Mouse (Mus musculus) forebrain, embryonic 15.5 days (tissue): ENCODE data around the gene Rnf144b. TPM values are rescaled to one million over a fixed set of nuclear protein-coding genes. Genes with fewer than 3 reads are reported as not detected.

ENCODE experiments used
- ATAC-seq: fragments of 200-750 bp; cut with Nextera tagmentation; replicated peaks from 2 replicates; pipeline ENCODE4 v1.8.0; 2017; ENCODE audit warnings: mild to moderate bottlenecking, moderate TSS enrichment, moderate library complexity
- H3K27ac ChIP-seq: fragments of 300-500 bp; sonication (generic); replicated peaks from 2 replicates; pipeline ENCODE4 v1.5.1; 2015; ENCODE audit warnings: mild to moderate bottlenecking, inconsistent platforms
- H3K27me3 ChIP-seq: fragments of 300-500 bp; sonication (generic); 2 replicates; pipeline ENCODE4 v1.6.1; 2015; ENCODE audit warnings: inconsistent platforms
- H3K36me3 ChIP-seq: fragments of 300-500 bp; sonication (generic); 2 replicates; pipeline ENCODE4 v1.6.1; 2015; ENCODE audit warnings: mild to moderate bottlenecking, inconsistent platforms
- H3K4me1 ChIP-seq: fragments of 300-500 bp; sonication (generic); 2 replicates; pipeline ENCODE4 v1.6.1; 2015; ENCODE audit warnings: inconsistent platforms
- H3K4me2 ChIP-seq: fragments of 300-500 bp; sonication (generic); replicated peaks from 2 replicates; pipeline ENCODE4 v1.6.1; 2015; ENCODE audit warnings: mild to moderate bottlenecking, inconsistent platforms
- H3K4me3 ChIP-seq: fragments of 300-500 bp; sonication (generic); 2 replicates; pipeline ENCODE4 v1.5.1; 2015; ENCODE audit warnings: mild to moderate bottlenecking, inconsistent platforms
- H3K9ac ChIP-seq: fragments of 300-500 bp; sonication (generic); replicated peaks from 2 replicates; pipeline ENCODE4 v1.6.1; 2015; ENCODE audit warnings: mild to moderate bottlenecking, inconsistent platforms
- H3K9me3 ChIP-seq: fragments of 300-500 bp; sonication (generic); 2 replicates; pipeline ENCODE4 v1.6.1; 2016; ENCODE audit warnings: inconsistent platforms
- WGBS: fragments of 180-500 bp; shearing (Covaris S2); methylation state at CpG from one replicate; pipeline ENCODE4 v1.1.7; 2015; ENCODE audit warnings: mixed read lengths; 5-methylcytosine and 5-hydroxymethylcytosine counted together
- polyA plus RNA-seq: library from polyadenylated mRNA; unstranded; fragments of >200 nt; fragmentation: Nextera tagmentation; extraction: Ambion mirVana; gene quantifications from 2 replicates; pipeline ENCODE4 v1.2.1, GENCODE M21; 2015

Gene Rnf144b
- polyA plus RNA-seq, 1 experiment from 2014 or later: 0.37 TPM

DNA sequence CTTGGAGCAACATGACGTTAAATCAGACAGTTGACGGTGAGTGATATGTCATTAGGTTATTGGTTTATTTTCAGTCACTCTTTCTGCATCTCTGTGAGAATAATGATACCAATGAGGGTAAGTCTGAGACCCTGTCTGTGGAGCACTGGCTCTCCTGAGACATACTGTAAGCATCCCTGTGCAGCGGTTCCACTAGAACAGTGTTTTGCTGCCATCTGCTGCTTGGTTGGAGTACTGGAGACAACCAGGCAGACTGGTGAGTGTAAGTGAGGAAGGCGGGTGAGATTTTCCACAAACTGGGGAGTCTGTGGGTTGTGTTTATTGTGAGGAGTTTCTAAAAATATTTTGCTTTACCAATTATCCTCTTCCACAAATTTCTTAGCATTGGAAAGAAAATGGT is 166.0 kb downstream of the Rnf144b start:
- H3K27ac ChIP-seq: no peak overlapping the region

GRCm38 (mm10) chr13:47296465-47296864 is 174.0 kb downstream of the Rnf144b start:
- no peaks in the 10 kb centered on the region for H3K27me3 ChIP-seq
- no peaks in the 10 kb centered on the region for H3K9me3 ChIP-seq
- ATAC-seq: no peak
- WGBS: 49% methylated on average over 8 of the region's 8 CpGs
- H3K36me3 ChIP-seq: no peaks in the 10 kb centered on the region
- H3K4me1 ChIP-seq: 0 out of 2 replicates have a peak, but pooled peaks cover 7% of the 10 kb centered on the region
- H3K9ac ChIP-seq: no peak overlapping the region
- H3K27ac ChIP-seq: no peak overlapping the region
- no peak overlapping the region for H3K4me2 ChIP-seq
- no peak overlapping the region for H3K4me3 ChIP-seq

More for the DNA sequence above, 166.0 kb downstream of the Rnf144b start:
- peak; percentile 91 for ATAC-seq
- Histone ChIP-seq H3K4me1 (no peaks in the 10 kb centered on the region), H3K4me2 (no peak overlapping the region), H3K9me3 (no peaks in the 10 kb centered on the region), H3K36me3 (no peaks in the 10 kb centered on the region), H3K27me3 (no peaks in the 10 kb centered on the region), H3K4me3 (no peak overlapping the region), H3K9ac (no peak overlapping the region)
- 42% methylated on average over 4 of the region's 4 CpGs for WGBS

Other genes with a start within 250 kb of the Rnf144b start
- gene Kif13a, start 192.8 kb upstream of the Rnf144b start, polyA plus RNA-seq: 7.5 and 11.4 TPM in 2 replicates
- 14.1 and 15.0 TPM in 2 replicates for gene Nhlrc1, start 107.8 kb upstream of the Rnf144b start, polyA plus RNA-seq
- gene Kdm1b, start 79.2 kb upstream of the Rnf144b start, polyA plus RNA-seq: 21.8 and 22.3 TPM in 2 replicates
- gene Tpmt, start 77.9 kb upstream of the Rnf144b start, polyA plus RNA-seq: 23.2 and 23.6 TPM in 2 replicates
- 181 and 205 TPM in 2 replicates for gene Dek, start 16.5 kb upstream of the Rnf144b start, polyA plus RNA-seq